Mouse (Mus musculus): Measurements from ENCODE around the gene Recql.
"Not testable (repeated sequence)": the region's sequence is repeated elsewhere in the genome, so short reads cannot be mapped to it uniquely, and the experiment has no call there.

The Recql gene

DNA sequence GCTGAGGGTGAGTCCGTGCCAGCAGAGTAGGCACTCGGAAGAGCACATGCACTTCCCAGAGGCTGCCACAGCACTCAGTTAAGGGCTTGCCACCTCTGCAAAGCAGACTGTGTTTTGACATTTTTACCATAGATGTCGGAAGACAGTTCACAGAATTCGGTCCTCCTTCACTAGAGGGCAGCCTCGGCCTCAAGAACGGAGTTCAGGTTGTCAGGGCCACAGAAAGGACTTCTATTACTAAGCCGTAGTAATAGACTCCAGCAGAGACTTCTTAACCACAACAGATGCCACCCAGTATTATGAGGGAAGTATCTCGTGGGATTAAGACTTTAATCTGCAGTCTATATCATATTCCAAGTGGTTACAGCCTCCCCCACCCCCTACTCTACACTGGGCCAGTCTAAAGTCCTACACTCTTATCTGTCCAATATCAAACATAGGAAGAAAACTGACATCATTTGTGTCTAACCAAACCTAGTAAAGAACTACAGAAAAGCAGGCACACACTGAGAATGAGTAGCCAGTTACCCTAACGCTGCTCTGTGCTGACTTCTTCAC lies 23.8 kb downstream of the Recql start:
- peak; percentile 33 for DNase-seq

DNA sequence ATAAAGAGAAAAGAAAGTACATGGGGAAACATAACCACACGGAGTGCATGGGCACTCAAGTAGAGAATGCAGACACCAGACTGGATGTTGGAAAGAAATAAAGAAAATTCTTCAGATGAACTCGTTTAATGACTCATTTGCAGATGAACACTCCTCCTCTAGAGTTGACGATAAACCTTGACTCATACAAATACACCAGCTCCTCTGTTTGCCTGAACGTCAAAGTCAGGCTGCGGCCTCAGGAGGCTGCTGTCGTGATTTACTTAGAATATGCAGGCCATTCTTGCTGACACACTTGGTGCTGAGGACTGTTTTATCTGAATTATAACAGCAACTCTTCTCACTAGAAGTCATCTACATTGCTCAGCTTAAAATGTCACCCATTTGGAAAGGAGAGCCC lies 24.9 kb downstream of the Recql start:
- no peak for DNase-seq

DNA sequence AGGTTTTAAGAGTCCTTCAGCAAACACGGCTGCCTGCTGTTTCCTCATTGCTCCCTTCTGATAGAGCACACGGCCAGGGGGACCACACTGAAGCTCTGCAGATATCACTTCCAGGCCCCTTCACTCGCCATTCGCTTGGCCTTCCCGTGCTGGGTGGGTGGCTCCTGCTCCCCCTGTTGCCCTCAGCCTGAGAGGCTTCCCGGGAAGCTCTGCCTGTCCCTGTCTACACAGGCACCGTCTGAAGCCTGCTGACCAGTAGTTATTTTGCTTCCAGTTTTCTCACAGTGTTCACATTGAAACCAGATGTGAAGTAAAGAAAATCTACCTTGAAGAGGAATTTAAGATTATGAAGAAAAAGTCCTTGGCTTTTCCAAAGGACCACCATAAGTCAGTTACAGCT lies 29.8 kb downstream of the Recql start:
- DNase-seq: no peak

DNA sequence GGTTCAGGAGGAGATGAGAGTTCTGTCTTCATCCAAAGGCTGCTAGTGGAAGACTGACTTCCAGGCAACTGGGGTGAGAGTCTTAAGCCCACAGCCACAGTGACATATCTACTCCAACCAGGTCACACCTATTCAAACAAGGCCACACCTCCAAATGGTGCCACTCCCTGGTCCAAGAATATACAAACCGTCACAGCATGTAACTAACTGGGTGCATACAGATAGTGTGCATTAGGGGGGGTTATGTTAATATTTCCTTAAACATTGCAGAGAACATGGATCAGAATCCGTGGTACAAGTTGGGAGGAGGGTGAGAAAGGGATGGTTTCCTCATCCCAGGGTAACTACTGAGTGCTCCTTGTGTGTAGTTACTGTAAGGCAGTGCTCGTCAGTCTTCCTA lies 34.8 kb downstream of the Recql start:
- DNase-seq: not testable (repeated sequence)

DNA sequence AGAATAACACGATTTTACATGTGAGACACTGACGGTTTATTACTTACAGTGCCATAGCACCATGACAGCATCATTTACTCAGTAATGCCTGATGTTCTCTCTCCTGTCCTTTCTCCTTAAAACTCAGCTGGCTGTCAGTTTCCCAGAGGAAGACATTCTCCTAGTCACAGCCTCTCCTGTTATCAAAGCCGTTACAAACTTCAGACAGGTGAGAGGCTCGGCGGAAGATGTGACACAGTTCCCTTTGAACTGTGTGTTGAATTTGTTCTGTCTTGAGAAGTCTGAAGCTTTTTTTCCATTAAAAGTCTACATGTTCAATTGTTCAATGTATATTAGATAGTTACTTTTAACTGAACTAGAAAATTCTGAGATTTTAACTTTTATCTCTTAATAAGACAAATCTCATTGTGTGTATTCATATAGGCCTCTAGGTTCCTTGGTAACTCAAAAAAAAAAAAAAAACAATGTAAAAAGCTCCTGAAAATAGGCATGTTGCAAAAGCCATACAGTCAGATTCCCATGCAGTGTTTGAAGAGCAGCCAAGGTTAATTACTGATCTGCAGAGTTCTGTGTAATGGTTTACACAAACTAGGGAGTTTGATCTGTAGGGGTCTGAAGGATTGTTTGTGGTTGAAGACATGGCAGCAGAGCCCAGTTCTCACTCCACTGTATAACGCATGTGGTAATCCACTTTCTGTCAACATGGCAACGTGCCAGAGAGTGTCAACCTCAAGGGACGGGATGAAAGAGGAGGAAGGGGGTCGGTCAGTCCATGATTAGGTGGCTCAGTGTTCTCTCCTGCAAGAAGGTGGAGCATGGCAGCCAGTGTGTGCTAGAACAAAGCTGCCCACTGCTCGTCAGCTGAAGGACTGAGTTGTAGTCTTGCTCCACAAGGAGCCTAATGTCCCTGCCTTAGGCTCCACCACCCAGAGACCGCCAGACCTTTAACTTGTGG lies 39.2 kb downstream of the Recql start:
- no peak for DNase-seq

DNA sequence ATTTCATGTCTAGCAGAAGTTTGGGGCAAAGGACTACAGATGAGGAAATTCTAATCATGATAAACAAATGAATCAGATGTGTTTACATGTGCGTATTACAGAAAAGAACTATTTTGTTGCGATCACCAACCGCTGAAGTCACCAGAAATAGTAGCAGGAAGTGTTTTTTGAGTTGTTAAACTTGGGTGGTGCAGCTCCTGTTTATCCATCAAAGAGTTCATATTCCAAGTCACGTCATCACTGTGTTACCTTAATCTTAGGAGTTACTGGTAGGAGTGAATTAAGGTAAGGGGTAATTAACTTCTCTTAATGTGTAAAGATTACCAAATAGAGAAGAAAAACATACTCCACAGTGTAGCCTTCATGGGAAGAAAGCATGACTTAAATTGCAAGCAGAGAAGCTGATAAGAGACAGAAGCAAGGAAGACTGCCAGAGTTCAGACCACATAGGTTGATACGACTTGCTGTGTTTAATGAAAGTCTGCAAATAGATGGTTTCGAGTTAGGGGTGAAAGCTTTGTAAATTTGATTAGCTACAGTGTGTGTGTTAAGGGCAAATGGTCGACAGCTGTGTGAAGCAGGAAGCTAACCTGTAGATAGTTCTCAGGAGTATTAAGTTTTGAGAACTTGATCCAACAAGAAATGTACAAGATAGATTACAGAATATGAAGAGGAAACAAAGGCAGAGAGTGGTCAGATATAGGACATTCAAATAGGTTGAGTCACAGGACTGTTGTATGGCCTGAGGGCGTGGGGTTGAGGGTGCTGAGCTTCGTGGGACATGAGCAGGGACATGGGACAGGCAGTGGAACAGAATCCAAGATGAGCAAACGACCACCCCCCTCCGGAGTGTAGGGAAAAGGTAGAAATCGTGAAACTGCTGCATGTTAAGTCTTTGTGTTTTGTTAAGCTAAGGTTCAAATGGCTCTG lies 40.4 kb downstream of the Recql start:
- no peak for DNase-seq

DNA sequence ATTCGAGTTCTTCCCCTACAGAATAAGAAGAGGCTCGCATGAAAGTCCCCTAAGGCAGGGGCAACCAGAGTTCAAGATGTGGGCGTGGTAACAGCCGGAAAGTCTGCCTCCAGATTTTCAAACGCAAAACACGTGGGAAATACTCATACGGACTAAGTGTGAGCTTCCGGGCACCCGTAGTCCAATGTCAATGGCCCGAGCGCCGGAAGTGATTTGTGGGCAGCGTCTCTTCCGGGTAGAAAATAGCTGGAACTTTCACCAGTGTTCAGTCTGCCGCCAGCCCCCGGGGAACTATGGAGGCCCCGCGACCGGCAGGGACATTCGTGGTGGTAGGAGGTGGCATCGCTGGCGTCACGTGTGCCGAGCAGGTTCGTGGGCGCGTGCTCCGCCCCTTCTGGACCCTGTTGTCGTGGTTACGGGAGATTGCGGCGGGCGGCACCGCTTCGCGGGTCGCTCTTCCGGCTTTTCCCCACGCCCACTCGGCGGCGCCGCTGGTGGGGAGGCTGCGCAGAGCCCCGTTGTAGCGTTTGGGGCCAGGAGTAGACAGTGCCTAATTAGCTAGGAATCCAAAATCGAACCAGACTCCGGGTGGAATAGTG lies 41.3 kb downstream of the Recql start, which contains the start of gene Pyroxd1:
Gene Pyroxd1 (plus strand): TSS at position 215 of the 599 bp plus-strand sequence.
- DNase-seq: peak; percentile 91

DNA sequence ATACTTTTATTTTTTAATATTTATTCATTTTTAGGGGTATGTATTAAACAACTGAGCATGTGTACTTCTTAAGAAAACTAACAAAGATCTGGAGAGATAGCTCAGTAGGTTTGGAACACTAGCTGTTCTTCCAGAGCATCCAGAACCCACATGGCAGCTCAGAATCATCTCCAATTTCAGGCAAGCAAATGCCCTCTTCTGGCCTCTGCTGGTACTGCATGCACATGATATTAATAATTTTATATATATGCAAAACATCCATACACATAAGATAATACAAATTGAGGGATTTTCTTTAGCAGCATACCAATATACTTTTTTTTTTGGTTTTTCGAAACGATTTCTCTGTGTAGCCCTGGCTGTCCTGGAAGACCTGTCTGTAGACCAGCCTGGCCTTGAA lies 43.3 kb downstream of the Recql start:
- DNase-seq: peak; percentile 74

DNA sequence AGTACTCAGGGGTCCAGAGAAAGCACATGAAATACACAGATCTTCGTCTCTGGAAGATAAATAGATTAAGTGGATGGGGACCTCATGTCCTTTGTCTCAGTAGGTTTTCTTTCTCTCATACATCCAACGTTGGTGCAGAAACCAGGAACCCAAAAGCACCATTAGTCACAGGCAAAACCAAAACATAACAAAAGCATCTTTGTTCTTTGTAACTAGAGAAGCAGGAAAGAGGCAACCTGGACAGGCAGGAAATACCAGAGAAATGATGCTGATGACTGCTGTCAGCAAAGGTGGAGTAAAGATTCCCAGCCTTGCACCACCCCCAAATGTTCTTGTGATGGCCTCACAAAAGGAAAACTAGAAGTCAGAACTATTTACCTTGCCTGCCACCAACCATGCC lies 47.3 kb downstream of the Recql start:
- no peak for DNase-seq

DNA sequence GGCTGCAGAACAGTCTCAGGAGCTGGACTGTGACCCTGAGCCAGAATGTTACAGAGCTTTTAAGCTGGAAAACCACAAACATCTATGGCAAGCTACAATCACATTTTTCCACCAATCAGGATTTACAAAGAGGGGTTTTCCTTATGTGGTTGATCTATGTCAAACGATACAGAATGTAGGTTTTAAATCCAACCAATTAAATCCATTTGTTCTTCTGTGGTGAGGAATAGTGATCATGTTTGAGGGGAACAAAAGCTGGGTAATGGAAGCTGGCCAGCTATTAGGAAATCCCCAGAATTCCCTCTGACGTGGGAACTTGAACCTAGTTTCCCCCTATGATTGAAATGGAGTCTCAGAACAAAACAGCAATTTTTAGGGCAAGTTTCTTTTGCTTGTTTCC lies 47.9 kb downstream of the Recql start:
- DNase-seq: no peak

DNA sequence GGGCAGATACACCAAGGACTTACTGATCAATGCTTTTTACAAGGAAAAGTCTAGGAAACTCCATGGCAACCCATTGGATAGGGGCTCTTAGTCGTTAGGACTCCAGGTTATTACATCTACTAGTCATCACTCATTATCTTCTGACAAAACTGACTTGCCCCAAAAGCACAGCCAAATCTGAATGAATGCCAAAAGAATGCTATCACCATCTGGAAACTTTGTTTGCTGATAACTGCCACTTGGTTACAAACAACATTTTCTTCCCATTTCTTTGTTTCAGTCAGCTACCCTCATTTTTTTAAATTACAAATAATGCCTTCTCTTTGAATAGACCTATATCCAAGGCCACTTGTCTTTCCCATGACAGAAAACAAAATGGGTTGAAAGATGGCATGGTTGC lies 57.7 kb downstream of the Recql start:
- DNase-seq: no peak

DNA sequence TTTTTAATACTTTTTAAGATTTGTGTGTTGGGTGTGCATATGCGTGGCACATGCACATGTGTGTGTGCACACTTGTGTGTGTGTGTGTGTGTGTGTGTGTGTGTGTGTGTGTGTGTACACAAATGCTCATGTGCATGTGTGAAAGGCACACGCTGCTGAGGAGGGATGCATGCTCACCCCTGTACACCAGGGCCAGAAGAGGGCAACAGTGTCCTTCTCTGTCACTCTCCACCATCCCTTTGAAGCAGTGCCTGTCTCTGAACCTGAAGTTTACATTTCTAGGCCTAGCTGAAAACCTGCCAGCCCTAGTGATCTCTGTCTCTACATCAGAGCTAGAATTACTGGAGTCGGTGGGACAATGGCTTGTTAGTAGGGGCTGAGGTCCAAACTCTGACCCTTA lies 60.3 kb downstream of the Recql start:
- DNase-seq: no peak

DNA sequence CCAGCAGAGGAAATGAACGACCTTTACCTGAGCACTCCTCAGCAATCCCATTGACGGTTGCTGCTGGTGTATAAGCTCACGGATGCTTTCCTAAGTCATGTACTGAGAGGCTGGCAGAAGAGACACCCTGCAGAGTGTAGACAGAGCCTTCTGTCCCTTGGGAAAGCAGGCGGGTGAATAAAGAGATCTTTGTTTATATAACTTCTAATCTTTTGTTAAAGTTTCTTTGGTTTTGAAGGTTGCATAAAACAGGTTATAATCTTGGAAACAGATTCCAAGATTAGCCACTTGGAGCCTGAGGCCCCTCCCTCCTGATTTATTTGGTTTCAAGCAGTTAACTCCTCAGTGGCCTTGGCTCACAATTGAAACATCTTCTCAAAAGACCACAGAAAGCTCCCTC lies 64.0 kb downstream of the Recql start, which contains the start of gene Slco1a5:
Gene Slco1a5 (minus strand): TSS at position 101 of the 400 bp plus-strand sequence.
- no peak for DNase-seq

DNA sequence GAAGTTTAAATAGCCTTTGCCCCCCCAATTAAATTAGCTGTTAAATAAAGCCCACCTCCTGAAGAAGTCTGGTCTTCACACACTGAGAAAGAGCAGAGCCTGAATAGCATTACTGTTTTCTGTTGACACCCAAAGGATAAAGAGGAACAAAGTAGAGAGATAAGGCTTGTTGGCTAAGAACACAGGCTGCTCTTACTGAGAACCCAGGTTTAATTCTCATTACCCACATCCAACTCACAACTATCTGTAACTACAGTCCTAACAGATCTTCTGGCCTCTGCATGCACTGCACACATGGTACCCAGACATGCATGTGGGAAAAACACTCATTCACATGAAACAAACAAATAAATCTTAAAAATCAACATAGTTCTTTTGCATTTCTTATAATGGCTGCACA lies 69.8 kb downstream of the Recql start:
- no peak for DNase-seq

DNA sequence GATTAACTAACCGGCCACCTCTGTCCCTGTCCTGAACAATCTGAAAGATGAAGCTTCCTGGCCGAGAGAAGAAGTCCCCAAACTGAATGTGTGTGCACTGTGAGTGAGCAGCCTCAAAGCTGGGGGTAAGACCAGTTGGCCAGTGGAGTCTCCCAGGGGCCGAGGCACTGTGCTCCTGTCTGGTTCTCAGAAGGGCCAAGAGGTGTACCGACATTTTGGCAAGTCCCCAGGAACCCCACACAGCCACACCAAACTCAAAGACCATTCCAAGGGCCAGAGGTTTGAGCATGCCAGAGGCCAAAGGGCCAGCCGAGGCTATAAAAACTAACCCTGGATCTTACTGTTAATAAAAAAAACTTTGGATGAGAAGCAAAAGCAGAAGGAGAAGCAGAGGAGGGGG lies 72.6 kb downstream of the Recql start:
- no peak for DNase-seq

DNA sequence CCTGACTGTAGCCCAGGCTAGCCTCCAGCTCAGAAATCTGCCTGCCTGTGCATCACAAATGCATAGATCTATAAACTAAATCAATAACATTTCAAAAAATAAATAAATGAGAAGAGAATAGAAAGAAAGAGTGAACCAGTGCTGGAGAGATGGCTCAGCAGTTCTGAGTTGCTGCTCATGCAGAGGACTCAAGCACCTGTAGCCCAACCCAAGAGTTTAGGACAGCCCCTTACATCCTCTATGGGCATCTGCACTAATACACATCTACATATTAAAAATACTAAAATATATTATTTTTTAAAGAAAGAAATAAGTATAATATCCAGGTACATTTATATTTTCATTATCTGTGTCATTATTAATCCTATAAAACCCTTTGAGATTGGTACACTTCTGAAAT lies 81.8 kb downstream of the Recql start:
- no peak for DNase-seq
